Mouse (Mus musculus) embryonic fibroblast, embryonic 13.5 days (primary cell): ENCODE data around the gene Kifc5b. TPM values are rescaled to one million over a fixed set of nuclear protein-coding genes. Genes with fewer than 3 reads are reported as not detected.
"Not testable (repeated sequence)": the region's sequence is repeated elsewhere in the genome, so short reads cannot be mapped to it uniquely, and the experiment has no call there.

Experiments used
- H3K27ac ChIP-seq: 2 replicates; pipeline ENCODE4 v1.5.1; 2012; ENCODE audit warnings: low read length, control low read depth, inconsistent platforms; ENCODE audit not compliant: insufficient read depth
- H3K4me1 ChIP-seq: 2 replicates; pipeline ENCODE4 v1.6.1; 2011; ENCODE audit warnings: low read length; ENCODE audit not compliant: control insufficient read depth, insufficient read depth
- H3K4me3 ChIP-seq: 2 replicates; pipeline ENCODE4 v1.5.1; 2011; ENCODE audit warnings: mild to moderate bottlenecking, control low read depth, low read length; ENCODE audit not compliant: insufficient read depth
- CTCF ChIP-seq: IDR thresholded peaks from 2 replicates; pipeline ENCODE4 v1.5.1; 2011; ENCODE audit warnings: mild to moderate bottlenecking, control low read depth, low read length, moderate library complexity, borderline replicate concordance; ENCODE audit not compliant: insufficient read depth
- POLR2A ChIP-seq: IDR thresholded peaks from 2 replicates; pipeline ENCODE4 v1.6.1; 2011; ENCODE audit warnings: low read depth, mild to moderate bottlenecking, control low read depth, low read length, moderate library complexity
- polyA plus RNA-seq: library from polyadenylated mRNA; stranded (reverse); fragments of >200 nt; gene quantifications from 2 replicates; pipeline ENCODE4 v1.2.4, GENCODE M21; 2011; ENCODE audit warnings: low read depth; ENCODE audit not compliant: missing spikeins, insufficient read length

The Kifc5b gene
- polyA plus RNA-seq, 1 experiment = 7.2 TPM

DNA sequence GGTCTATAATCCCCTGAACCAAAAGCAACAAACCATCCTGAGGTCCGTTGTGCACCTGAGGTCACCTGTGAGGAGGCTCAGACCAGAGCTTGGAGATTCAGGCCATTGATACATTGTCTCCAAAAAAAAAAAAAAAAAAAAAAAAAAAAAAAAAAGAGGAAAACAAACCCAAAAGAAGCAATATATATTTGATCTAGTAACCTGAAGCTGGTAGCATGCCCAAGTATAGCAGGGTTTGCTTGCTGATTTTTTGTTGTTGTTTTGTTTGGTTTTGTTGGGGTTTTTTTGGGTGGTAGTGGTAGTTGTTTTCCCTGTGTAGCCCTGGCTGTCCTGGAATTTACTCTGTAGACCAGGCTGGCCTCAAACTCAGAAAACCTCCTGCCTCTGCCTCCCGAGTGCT is 1.5 kb downstream of the Kifc5b start:
- Histone ChIP-seq H3K27ac (no peak overlapping the region), H3K4me3 (peak overlapping the region; percentile 54), H3K4me1 (no peaks in the 10 kb centered on the region)
- TF ChIP-seq POLR2A (no peak), CTCF (no peak)

GRCm38 (mm10) chr17:26919516-26919915 is 2.6 kb downstream of the Kifc5b start:
- not testable (repeated sequence) for H3K4me1 ChIP-seq, H3K27ac ChIP-seq

GRCm38 (mm10) chr17:26922368-26922767 is 5.5 kb downstream of the Kifc5b start:
- H3K4me3 ChIP-seq, H3K4me1 ChIP-seq, H3K27ac ChIP-seq: not testable (repeated sequence)

More at GRCm38 (mm10) chr17:26919516-26919915, 2.6 kb downstream of the Kifc5b start:
- not testable (repeated sequence) for H3K4me3 ChIP-seq

GRCm38 (mm10) chr17:26925414-26925813 is 8.5 kb downstream of the Kifc5b start:
- H3K27ac ChIP-seq, H3K4me1 ChIP-seq, H3K4me3 ChIP-seq: not testable (repeated sequence)

GRCm38 (mm10) chr17:26931795-26932194 is 14.9 kb downstream of the Kifc5b start:
- not testable (repeated sequence) for H3K27ac ChIP-seq, H3K4me1 ChIP-seq, H3K4me3 ChIP-seq
- TF ChIP-seq CTCF = peak; percentile 34; the same call in 1 of the 2 replicates

DNA sequence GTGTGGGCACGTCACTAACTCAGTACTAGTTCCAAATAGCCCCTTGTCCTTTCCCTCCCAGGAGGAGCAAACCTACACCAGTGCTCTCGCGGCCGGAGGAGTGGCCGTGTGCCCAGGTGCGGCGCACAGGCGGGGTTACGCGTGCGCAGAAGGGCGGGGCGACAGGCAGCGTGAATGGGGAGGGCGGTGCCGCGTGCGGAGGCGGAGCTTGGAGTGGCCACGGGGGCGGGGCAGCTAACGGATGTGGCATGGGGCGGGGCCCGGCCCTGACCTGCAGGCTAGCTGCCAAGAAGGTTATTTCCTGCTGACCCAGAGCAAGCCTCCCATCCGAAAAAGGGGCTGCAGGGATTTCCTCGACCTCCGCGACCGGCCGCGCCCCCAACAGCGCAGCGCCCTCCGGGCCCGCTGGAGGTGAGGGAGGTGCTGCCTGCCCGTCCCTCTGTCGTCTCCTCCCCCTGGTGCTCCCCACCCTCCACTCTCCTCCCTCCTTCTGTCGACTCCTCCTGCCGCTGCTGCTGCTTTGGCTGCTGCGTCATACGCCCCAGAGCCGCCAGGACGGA is 16.0 kb downstream of the Kifc5b start, which contains the start of gene Phf1:
Gene Phf1, plus strand, starts transcription at position 214 of the 560 bp plus-strand sequence.
- Histone ChIP-seq H3K27ac (peak within 1 kb of the TSS; percentile 65), H3K4me1 (peaks cover 3% of the 10 kb centered on the region; the same call in 1 of the 2 replicates), H3K4me3 (peak within 1 kb of the TSS; percentile 78)
- TF ChIP-seq POLR2A (peak; percentile 87), CTCF (no peak)

- TF ChIP-seq POLR2A = no peak
- no peak for TF ChIP-seq CTCF
- Histone ChIP-seq H3K4me1 (peaks cover 3% of the 10 kb centered on the region; the same call in 1 of the 2 replicates), H3K4me3 (peak overlapping the region; percentile 78), H3K27ac (no peak overlapping the region)
These were observed 16.5 kb downstream of the Kifc5b start for GRCm38 (mm10) chr17:26933419-26933818.

GRCm38 (mm10) chr17:26933885-26934827 is 17.3 kb downstream of the Kifc5b start:
- H3K27ac ChIP-seq = no peak overlapping the region
- peak overlapping the region; percentile 78 for H3K4me3 ChIP-seq
- H3K4me1 ChIP-seq = peaks cover 3% of the 10 kb centered on the region; the same call in 1 of the 2 replicates
- TF ChIP-seq POLR2A (no peak), CTCF (no peak)

DNA sequence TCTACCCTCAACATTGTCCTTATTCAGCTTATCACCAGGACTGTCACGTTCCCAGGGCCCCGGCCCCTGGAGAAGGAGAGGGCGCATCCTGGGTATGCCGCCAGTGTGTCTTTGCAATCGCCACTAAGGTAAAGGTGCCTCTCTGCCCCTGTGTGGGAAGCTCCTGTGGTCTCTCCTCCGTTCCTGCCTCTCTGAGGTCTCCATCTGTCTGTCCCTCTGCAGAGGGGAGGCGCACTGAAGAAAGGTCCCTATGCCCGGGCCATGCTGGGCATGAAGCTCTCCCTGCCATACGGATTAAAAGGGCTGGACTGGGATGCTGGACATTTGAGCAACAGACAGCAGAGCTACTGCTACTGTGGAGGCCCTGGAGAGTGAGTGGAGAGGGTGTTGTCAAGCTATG is 18.1 kb downstream of the Kifc5b start:
- H3K4me1 ChIP-seq = peaks cover 3% of the 10 kb centered on the region; the same call in 1 of the 2 replicates
- no peak overlapping the region for H3K27ac ChIP-seq
- TF ChIP-seq CTCF (no peak), POLR2A (no peak)
- H3K4me3 ChIP-seq = no peak overlapping the region

GRCm38 (mm10) chr17:26936453-26936852 is 19.6 kb downstream of the Kifc5b start:
- Histone ChIP-seq H3K27ac (no peak overlapping the region), H3K4me1 (peaks cover 3% of the 10 kb centered on the region; the same call in 1 of the 2 replicates), H3K4me3 (no peak overlapping the region)
- TF ChIP-seq CTCF (no peak), POLR2A (no peak)
